Mouse (Mus musculus) heart, postnatal 0 days (tissue): ENCODE results near the gene Fam25c.

ENCODE experiments used
- CTCF ChIP-seq: IDR thresholded peaks from 2 replicates; pipeline ENCODE4 v1.5.1; 2016; ENCODE audit warnings: antibody characterized with exemption, control low read depth, low read depth
- EP300 ChIP-seq: IDR thresholded peaks from 2 replicates; pipeline ENCODE4 v1.6.1; 2016; ENCODE audit warnings: antibody characterized with exemption, low read depth

GRCm38 (mm10) chr14:34311691-34312090 lies 43.5 kb downstream of the Fam25c start:
- no peak for TF ChIP-seq CTCF
- TF ChIP-seq EP300 = no peak
